Comparison of ENCODE assay signal across 9 mouse cellular contexts in the genomic region with DNA sequence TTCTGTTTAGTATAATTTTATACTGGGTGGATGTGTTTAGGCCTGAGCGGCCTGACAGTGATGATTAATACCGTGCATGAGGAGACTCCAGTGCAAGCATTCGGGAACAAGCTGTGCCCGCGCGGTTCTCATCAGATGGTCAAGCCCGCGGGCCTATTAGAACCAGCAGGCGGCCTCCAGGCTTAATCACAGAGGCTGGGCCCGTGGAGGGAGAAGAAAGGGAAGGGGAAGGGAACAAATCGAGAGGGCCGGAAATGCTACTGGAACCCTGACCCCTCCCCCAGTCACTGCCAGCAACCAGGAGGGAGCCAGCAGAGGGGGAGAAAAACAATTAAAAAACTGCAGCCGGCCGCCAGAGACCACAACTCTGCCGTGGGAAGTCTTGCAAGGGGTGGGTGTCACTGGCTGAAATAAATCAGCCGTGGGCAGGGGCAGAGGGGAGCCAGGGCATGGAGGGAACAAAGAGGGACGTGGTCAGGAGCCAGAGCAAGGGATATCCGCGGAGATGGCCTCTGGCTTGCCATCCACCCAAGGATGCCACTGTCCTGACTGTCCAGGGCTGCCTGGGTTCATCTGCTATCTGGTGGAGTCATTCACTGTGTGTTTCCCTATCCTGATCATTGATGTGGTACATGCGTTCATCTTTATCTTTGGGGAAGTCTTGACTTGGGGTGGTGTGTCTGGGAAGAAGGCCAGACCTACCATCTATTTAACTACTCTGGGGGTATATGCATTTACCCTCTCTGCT. TPM values are rescaled to one million over a fixed set of nuclear protein-coding genes. Genes with fewer than 3 reads are reported as not detected.
DNase-seq lines count a peak whose midpoint lies in the region; ATAC-seq and TF ChIP-seq lines count a peak whose summit lies in the region.
"Had no signal": no experiment of that assay in that cellular context is flagged by ENCODE, and none has a peak within 500 bp of the region (broad histone marks: within the 10 kb centered on the region; RNA-seq: fewer than 3 reads in every experiment).

No protein-coding gene starts in this region.

- DNase-seq in heart, adult 8-10 months (ENCODE audit: low spot score) = no peak
- DNase-seq in brain, embryonic 14.5 days (ENCODE audit: low read depth) = peak; percentile 84
- peak; percentile 78 for DNase-seq in forelimb bud, embryonic 11.5 days (ENCODE audit: low read depth, low spot score)
- peak; percentile 86 for DNase-seq in limb, embryonic 10.5 days (ENCODE audit: low spot score)
- DNase-seq in retina, embryonic 14.5 days (ENCODE audit: low spot score) = peak; percentile 80
- no peak for DNase-seq in adrenal gland, adult 2 months
- no peak for DNase-seq in liver

- no peak for TF ChIP-seq CTCF in brain, embryonic 14.5 days (IDR thresholded peaks at IDR 0.05; ENCODE audit: borderline replicate concordance, extremely low read depth, insufficient read depth, insufficient read length)

- H3K4me2 ChIP-seq in heart, embryonic 16.5 days (ENCODE audit: low read depth, low read length) = no peak overlapping the region

- peaks cover 4% of the 10 kb centered on the region; the same call in 1 of the 2 replicates for H3K27me3 ChIP-seq in heart, embryonic 16.5 days (ENCODE audit: control insufficient read depth, insufficient read depth, low read length)
- no peaks in the 10 kb centered on the region for H3K27me3 ChIP-seq in limb, embryonic 10.5 days (ENCODE audit: low read depth, poor library complexity, severe bottlenecking)

- no peak overlapping the region for H3K27ac ChIP-seq in heart, embryonic 16.5 days (ENCODE audit: low read length)
- peak overlapping the region; percentile 89 for H3K27ac ChIP-seq in limb, embryonic 10.5 days

- no peaks in the 10 kb centered on the region for H3K36me3 ChIP-seq in heart, embryonic 16.5 days (ENCODE audit: control insufficient read depth, insufficient read depth)
- no peaks in the 10 kb centered on the region for H3K36me3 ChIP-seq in limb, embryonic 10.5 days

- whole genome bisulfite sequencing in heart, embryonic 16.5 days = 36% methylated on average over 20 of the region's 20 CpGs
- 9% methylated on average over 20 of the region's 20 CpGs for WGBS in limb, embryonic 10.5 days

- no peaks in the 10 kb centered on the region for H3K9me3 ChIP-seq in heart, embryonic 16.5 days (replicated peaks; ENCODE audit: control insufficient read depth, low read length)
- H3K9me3 ChIP-seq in limb, embryonic 10.5 days (replicated peaks) = no peaks in the 10 kb centered on the region

- no peak for ATAC-seq in heart, embryonic 16.5 days (replicated peaks; ENCODE audit: extremely low read depth, insufficient read depth, low FRiP score)

- peaks cover 48% of the 10 kb centered on the region for H3K4me1 ChIP-seq in heart, embryonic 16.5 days (ENCODE audit: control insufficient read depth, insufficient read depth, low read length)
- peaks cover 100% of the 10 kb centered on the region for H3K4me1 ChIP-seq in limb, embryonic 10.5 days

- TF ChIP-seq POLR2A in brain, embryonic 14.5 days (IDR thresholded peaks at IDR 0.05; ENCODE audit: borderline replicate concordance, extremely low read depth, insufficient read depth, insufficient read length, poor library complexity, severe bottlenecking) = no peak

- no peak overlapping the region for H3K4me3 ChIP-seq in heart, embryonic 16.5 days (ENCODE audit: low read length)
- H3K4me3 ChIP-seq in limb, embryonic 10.5 days = peak overlapping the region; percentile 32

- peak overlapping the region; percentile 10; the same call in 1 of the 2 replicates for H3K9ac ChIP-seq in heart, embryonic 16.5 days (ENCODE audit: low read length)

RNA-seq across cellular contexts. Expression of a gene that starts 54.6 kb away (rescaled TPM):
- polyA plus RNA-seq in heart, embryonic 16.5 days (2015; fragmentation: Nextera tagmentation; extraction: Ambion mirVana) = 0.17 TPM in 1 of 2 replicates, not detected in the other
- not detected for total RNA-seq in heart, adult 8-10 months (2022)
- not detected in 2 replicates for polyA plus RNA-seq in brain, embryonic 14.5 days (2012; rRNA removed)
- polyA plus RNA-seq in limb, embryonic 10.5 days (2016; fragmentation: Nextera tagmentation; extraction: Ambion mirVana) = 0.18 TPM in 1 of 2 replicates, not detected in the other
- total RNA-seq in adrenal gland, adult 2 months (2021) = not detected
- polyA plus RNA-seq in adrenal gland, adult 2 months (2012; rRNA removed) = not detected in 2 replicates
- total RNA-seq: MEL had no signal

Comparison
In these comparisons a context has a peak if more than half of its experiments do, and no peak if none do; other contexts are left out.
1. DNase-seq: peak in brain, embryonic 14.5 days (single experiment), forelimb bud, embryonic 11.5 days (single experiment), limb, embryonic 10.5 days (single experiment) and retina, embryonic 14.5 days (single experiment); none in heart, adult 8-10 months (single experiment), adrenal gland, adult 2 months (single experiment) and liver (single experiment).